Mouse (Mus musculus): Measurements from ENCODE around the gene Gm14412. TPM values are rescaled to one million over a fixed set of nuclear protein-coding genes. Genes with fewer than 3 reads are reported as not detected.
"Not testable (repeated sequence)": the region's sequence is repeated elsewhere in the genome, so short reads cannot be mapped to it uniquely, and the experiment has no call there.

Gm14412 gene
- polyA plus RNA-seq (2014; fragmentation: Nextera tagmentation; extraction: Ambion mirVana) = 0.14 and 0.45 TPM in 2 replicates

DNA sequence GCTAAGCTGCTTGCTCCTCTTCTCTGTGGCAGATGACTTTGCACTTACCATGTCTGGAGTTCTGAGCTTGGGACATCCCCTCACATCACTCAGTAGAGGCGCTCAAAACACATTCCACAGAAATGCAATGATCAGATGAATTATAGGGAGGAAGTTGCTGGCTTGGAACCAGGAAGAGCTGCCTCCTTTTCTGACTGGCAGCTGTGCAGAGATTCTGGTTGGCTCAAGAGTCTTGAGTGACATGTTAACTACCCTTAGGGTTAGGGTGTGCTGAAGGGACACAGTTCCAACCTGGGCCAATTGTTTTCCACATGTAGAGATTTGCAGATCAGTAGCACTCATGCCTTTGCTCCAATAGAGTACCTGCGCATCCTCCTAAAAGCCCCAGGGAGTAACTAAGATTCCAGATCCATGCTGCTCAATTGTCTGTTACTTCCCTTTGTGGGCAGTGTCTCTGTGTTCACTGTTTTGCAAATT, at the start of gene Gm14412:
Gene Gm14412, minus strand, starts transcription at position 51 of the 477 bp plus-strand sequence.
- not testable (repeated sequence) for H3K9me3 ChIP-seq (ENCODE audit: control insufficient read depth, low read length); H3K4me1 ChIP-seq (replicated peaks; ENCODE audit: control insufficient read depth, insufficient read depth, low read length); DNase-seq (ENCODE audit: low spot score); H3K9ac ChIP-seq (ENCODE audit: low read depth, low read length); H3K4me3 ChIP-seq (ENCODE audit: low read depth, low read length); H3K4me2 ChIP-seq; H3K36me3 ChIP-seq (ENCODE audit: control insufficient read depth, insufficient read depth, low read length); ATAC-seq (replicated peaks; ENCODE audit: low FRiP score); H3K27ac ChIP-seq (ENCODE audit: low read depth, low read length); H3K27me3 ChIP-seq (replicated peaks; ENCODE audit: control insufficient read depth, insufficient read depth, low read length)
- WGBS = 76% methylated on average over 2 of the region's 2 CpGs

DNA sequence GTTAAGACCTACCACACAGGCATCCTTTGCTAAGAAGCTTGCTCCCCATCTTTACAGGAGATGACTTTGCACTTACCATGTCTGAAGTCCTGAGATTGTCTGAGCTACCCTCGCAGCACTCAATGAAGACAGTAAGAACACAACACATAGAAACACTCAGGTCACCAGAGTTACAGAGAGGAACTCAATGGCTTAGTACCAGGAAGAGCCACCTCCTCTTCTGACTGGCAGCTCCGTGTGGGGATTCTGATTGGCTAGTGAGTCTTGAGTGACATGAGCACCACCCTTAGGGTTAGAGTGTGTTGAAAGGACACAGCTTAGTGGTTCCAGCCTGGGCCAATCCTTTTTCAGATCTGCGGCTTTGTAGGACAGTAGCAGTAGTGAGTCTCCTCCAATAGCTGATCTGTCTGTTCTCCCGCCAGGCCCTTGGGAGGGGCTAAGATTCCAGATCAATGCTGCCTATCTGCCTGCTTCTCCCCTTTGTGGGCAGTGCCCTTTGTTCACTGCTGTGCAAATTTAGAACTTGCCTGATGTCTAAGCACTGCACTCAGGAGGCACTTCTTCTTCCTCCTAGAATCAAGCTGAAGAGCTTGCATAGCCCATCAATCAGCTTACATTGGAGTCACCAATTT, 5.7 kb upstream of the Gm14412 start:
- H3K9ac ChIP-seq (ENCODE audit: low read depth, low read length); H3K4me3 ChIP-seq (ENCODE audit: low read depth, low read length); H3K9me3 ChIP-seq (ENCODE audit: control insufficient read depth, low read length); H3K27me3 ChIP-seq (replicated peaks; ENCODE audit: control insufficient read depth, insufficient read depth, low read length); H3K4me1 ChIP-seq (replicated peaks; ENCODE audit: control insufficient read depth, insufficient read depth, low read length); DNase-seq (ENCODE audit: low spot score); ATAC-seq (replicated peaks; ENCODE audit: low FRiP score); H3K4me2 ChIP-seq; H3K27ac ChIP-seq (ENCODE audit: low read depth, low read length); H3K36me3 ChIP-seq (ENCODE audit: control insufficient read depth, insufficient read depth, low read length): not testable (repeated sequence)
- WGBS = 73% methylated on average over 4 of the region's 4 CpGs

GRCm38 (mm10) chr2:177321361-177321760, 2.7 kb downstream of the Gm14412 start:
- not testable (repeated sequence) for H3K9me3 ChIP-seq (ENCODE audit: control insufficient read depth, low read length); H3K36me3 ChIP-seq (ENCODE audit: control insufficient read depth, insufficient read depth, low read length); H3K27ac ChIP-seq (ENCODE audit: low read depth, low read length); H3K27me3 ChIP-seq (replicated peaks; ENCODE audit: control insufficient read depth, insufficient read depth, low read length); DNase-seq (ENCODE audit: low spot score); H3K9ac ChIP-seq (ENCODE audit: low read depth, low read length); ATAC-seq (replicated peaks; ENCODE audit: low FRiP score); H3K4me1 ChIP-seq (replicated peaks; ENCODE audit: control insufficient read depth, insufficient read depth, low read length); H3K4me2 ChIP-seq; H3K4me3 ChIP-seq (ENCODE audit: low read depth, low read length)

DNA sequence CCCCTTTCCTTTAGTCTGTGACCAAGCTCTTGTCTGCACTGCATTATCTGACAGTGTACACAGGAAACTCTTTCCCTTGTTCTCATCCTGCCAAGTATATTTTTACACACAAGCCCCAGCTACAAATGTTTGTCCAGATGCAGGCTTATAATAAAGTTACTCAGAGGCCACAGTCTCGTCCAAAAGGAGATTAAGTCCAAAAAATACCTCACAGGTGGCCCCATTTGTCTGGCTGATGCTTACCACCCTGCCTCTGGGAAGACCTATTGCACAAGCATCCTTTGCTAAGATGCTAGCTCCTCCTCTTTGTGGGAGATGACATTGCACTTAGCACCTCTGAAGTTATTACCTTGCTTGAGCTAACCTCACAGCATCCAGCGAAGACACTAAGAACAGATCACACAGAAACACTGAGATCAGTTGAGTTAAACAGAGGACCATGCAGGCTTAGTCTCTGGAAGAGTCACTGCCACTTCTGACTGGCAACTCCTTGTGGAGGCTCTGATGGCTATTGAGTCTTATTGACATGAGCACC, 3.3 kb downstream of the Gm14412 start:
- H3K4me2 ChIP-seq; DNase-seq (ENCODE audit: low spot score); H3K27ac ChIP-seq (ENCODE audit: low read depth, low read length); H3K27me3 ChIP-seq (replicated peaks; ENCODE audit: control insufficient read depth, insufficient read depth, low read length); H3K4me1 ChIP-seq (replicated peaks; ENCODE audit: control insufficient read depth, insufficient read depth, low read length); ATAC-seq (replicated peaks; ENCODE audit: low FRiP score); H3K36me3 ChIP-seq (ENCODE audit: control insufficient read depth, insufficient read depth, low read length); H3K9me3 ChIP-seq (ENCODE audit: control insufficient read depth, low read length); H3K4me3 ChIP-seq (ENCODE audit: low read depth, low read length); H3K9ac ChIP-seq (ENCODE audit: low read depth, low read length): not testable (repeated sequence)
- 50% methylated on average over 2 of the region's 2 CpGs for WGBS

- Histone ChIP-seq H3K4me3 (ENCODE audit: low read depth, low read length) (no peak overlapping the region), H3K27ac (ENCODE audit: low read depth, low read length) (no peak overlapping the region), H3K36me3 (ENCODE audit: control insufficient read depth, insufficient read depth, low read length) (no peaks in the 10 kb centered on the region), H3K27me3 (replicated peaks; ENCODE audit: control insufficient read depth, insufficient read depth, low read length) (no peaks in the 10 kb centered on the region), H3K4me1 (replicated peaks; ENCODE audit: control insufficient read depth, insufficient read depth, low read length) (no peaks in the 10 kb centered on the region), H3K4me2 (no peak overlapping the region), H3K9me3 (ENCODE audit: control insufficient read depth, low read length) (peaks cover 6% of the 10 kb centered on the region; the same call in 1 of the 2 replicates), H3K9ac (ENCODE audit: low read depth, low read length) (no peak overlapping the region)
- ATAC-seq (replicated peaks; ENCODE audit: low FRiP score) (no peak), DNase-seq (ENCODE audit: low spot score) (no peak)
- 74% methylated on average over 1 of the region's 1 CpGs for WGBS
These were observed 5.1 kb downstream of the Gm14412 start for GRCm38 (mm10) chr2:177318996-177319395.

DNA sequence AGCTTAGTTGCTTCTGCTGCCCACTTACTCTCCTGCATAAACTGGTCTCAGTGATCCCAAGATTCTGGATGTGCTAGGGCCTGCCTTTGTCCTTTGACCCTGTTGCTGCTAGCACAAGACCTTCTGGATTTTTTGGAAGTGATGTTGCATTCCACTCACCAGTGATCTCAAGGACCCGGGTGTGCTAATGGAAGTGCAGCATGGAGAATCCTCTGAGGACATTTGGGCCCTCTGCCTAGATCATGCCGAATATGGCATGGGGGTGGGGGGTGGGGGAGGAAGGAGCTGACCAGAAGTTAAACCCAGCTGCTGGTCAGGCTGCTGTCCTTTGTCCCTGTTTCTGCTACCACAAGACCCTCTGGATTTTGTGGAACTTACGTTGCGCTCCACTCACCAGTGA, 14.5 kb downstream of the Gm14412 start:
- ATAC-seq (replicated peaks; ENCODE audit: low FRiP score); DNase-seq (ENCODE audit: low spot score): not testable (repeated sequence)

GRCm38 (mm10) chr2:177304980-177305379, 19.1 kb downstream of the Gm14412 start:
- H3K27me3 ChIP-seq (replicated peaks; ENCODE audit: control insufficient read depth, insufficient read depth, low read length); H3K4me2 ChIP-seq; H3K27ac ChIP-seq (ENCODE audit: low read depth, low read length); H3K36me3 ChIP-seq (ENCODE audit: control insufficient read depth, insufficient read depth, low read length); H3K4me1 ChIP-seq (replicated peaks; ENCODE audit: control insufficient read depth, insufficient read depth, low read length); H3K9ac ChIP-seq (ENCODE audit: low read depth, low read length); H3K4me3 ChIP-seq (ENCODE audit: low read depth, low read length); DNase-seq (ENCODE audit: low spot score); ATAC-seq (replicated peaks; ENCODE audit: low FRiP score); H3K9me3 ChIP-seq (ENCODE audit: control insufficient read depth, low read length): not testable (repeated sequence)
- no CpG with 5 or more reads among the region's 2 CpGs for WGBS

More for the DNA sequence above, 14.5 kb downstream of the Gm14412 start:
- H3K9me3 ChIP-seq (ENCODE audit: control insufficient read depth, low read length); H3K4me1 ChIP-seq (replicated peaks; ENCODE audit: control insufficient read depth, insufficient read depth, low read length); H3K9ac ChIP-seq (ENCODE audit: low read depth, low read length); H3K4me3 ChIP-seq (ENCODE audit: low read depth, low read length); H3K4me2 ChIP-seq; H3K36me3 ChIP-seq (ENCODE audit: control insufficient read depth, insufficient read depth, low read length); H3K27me3 ChIP-seq (replicated peaks; ENCODE audit: control insufficient read depth, insufficient read depth, low read length); H3K27ac ChIP-seq (ENCODE audit: low read depth, low read length): not testable (repeated sequence)
- WGBS = 79% methylated on average over 4 of the region's 4 CpGs

- not testable (repeated sequence) for H3K4me2 ChIP-seq
- WGBS = 30% methylated on average over 3 of the region's 3 CpGs
These were observed 40.4 kb downstream of the Gm14412 start for GRCm38 (mm10) chr2:177283701-177284100.

DNA sequence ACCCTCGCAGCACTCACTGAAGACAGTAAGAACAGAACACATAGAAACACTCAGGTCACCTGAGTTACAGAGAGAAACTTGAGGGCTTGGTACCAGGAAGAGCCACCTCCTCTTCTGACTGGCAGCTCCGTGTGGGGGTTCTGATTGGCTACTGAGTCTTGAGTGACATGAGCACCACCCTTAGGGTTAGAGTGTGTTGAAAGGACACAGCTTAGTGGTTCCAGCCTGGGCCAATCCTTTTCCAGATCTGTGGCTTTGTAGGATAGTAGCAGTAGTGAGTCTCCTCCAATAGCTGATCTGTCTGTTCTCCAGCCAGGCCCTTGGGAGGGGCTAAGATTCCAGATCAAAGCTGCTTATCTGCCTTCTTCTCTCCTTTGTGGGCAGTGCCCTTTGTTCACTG, 46.4 kb downstream of the Gm14412 start:
- H3K36me3 ChIP-seq (ENCODE audit: control insufficient read depth, insufficient read depth, low read length); H3K4me1 ChIP-seq (replicated peaks; ENCODE audit: control insufficient read depth, insufficient read depth, low read length); H3K4me3 ChIP-seq (ENCODE audit: low read depth, low read length); H3K9ac ChIP-seq (ENCODE audit: low read depth, low read length); H3K27ac ChIP-seq (ENCODE audit: low read depth, low read length); H3K9me3 ChIP-seq (ENCODE audit: control insufficient read depth, low read length); H3K27me3 ChIP-seq (replicated peaks; ENCODE audit: control insufficient read depth, insufficient read depth, low read length); ATAC-seq (replicated peaks; ENCODE audit: low FRiP score); H3K4me2 ChIP-seq; DNase-seq (ENCODE audit: low spot score): not testable (repeated sequence)
- WGBS = 50% methylated on average over 1 of the region's 2 CpGs

More at GRCm38 (mm10) chr2:177283701-177284100, 40.4 kb downstream of the Gm14412 start:
- not testable (repeated sequence) for ATAC-seq (replicated peaks; ENCODE audit: low FRiP score); H3K9me3 ChIP-seq (ENCODE audit: control insufficient read depth, low read length); H3K9ac ChIP-seq (ENCODE audit: low read depth, low read length); DNase-seq (ENCODE audit: low spot score); H3K27ac ChIP-seq (ENCODE audit: low read depth, low read length); H3K4me1 ChIP-seq (replicated peaks; ENCODE audit: control insufficient read depth, insufficient read depth, low read length); H3K4me3 ChIP-seq (ENCODE audit: low read depth, low read length); H3K27me3 ChIP-seq (replicated peaks; ENCODE audit: control insufficient read depth, insufficient read depth, low read length); H3K36me3 ChIP-seq (ENCODE audit: control insufficient read depth, insufficient read depth, low read length)

Data from liver, embryonic 11.5 days (tissue).